Mouse (Mus musculus) erythroblast, adult 5-6 weeks (primary cell): ENCODE data around the gene Kirrel. TPM values are rescaled to one million over a fixed set of nuclear protein-coding genes. Genes with fewer than 3 reads are reported as not detected.

ENCODE experiments used
- ATAC-seq: replicated peaks from 2 replicates; pipeline ENCODE4 v1.8.0; 2016; ENCODE audit warnings: moderate number of reproducible peaks, mild to moderate bottlenecking, moderate TSS enrichment, inconsistent platforms; ENCODE audit not compliant: poor library complexity, low FRiP score, severe bottlenecking
- total RNA-seq, 2 experiments: library from RNA; stranded (forward) in 1 of 2; stranded (reverse) in 1 of 2; fragments of 150-400 nt in 1 of 2; fragments of 200-764, 138-1000 nt in 1 of 2; gene quantifications; 2 replicates each; pipeline versions ENCODE4 v1.2.3 to v1.2.4; 2015 to 2017; ENCODE audit warnings: low replicate concordance in 2 of 2

The Kirrel gene
- not detected in 2 replicates for total RNA-seq (2015; ENCODE audit: low replicate concordance)
- not detected in 2 replicates for total RNA-seq (2017; ENCODE audit: low replicate concordance)

DNA sequence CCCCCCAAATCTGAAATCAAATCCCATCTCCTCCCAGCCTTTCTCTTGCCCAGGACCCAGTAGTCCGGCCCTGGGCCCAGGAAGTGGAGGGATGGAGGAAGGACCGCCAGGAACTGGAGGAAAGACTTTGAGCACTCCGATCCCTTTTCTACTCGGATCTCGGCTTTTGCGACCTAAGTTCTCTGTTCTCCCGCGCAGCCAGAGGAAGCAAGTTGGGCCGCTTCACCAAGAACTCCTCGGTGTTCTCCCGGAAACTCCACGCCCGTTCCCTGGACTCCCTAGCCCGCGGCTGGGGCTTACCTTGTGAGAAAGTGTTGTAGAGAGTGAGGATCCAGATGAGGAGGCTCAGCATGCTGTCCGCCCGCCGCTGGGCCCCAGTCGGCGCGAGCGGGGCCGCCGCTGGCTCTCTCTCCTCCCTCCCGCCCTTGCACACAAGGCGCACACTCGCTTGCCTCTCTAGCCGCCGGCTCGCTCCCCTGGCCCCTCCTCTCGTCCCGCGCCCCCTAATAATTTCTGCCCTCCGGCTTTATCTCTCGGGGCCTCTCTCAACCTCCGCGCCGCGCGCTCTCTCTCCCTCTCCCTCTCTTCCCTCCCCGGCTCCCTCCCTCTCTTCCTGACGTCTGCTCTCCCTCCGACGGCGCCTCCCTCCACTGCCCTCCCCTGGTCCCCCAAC is at the start of gene Kirrel:
Gene Kirrel (minus strand): TSS at position 652 of the 673 bp plus-strand sequence.
- no peak for ATAC-seq

DNA sequence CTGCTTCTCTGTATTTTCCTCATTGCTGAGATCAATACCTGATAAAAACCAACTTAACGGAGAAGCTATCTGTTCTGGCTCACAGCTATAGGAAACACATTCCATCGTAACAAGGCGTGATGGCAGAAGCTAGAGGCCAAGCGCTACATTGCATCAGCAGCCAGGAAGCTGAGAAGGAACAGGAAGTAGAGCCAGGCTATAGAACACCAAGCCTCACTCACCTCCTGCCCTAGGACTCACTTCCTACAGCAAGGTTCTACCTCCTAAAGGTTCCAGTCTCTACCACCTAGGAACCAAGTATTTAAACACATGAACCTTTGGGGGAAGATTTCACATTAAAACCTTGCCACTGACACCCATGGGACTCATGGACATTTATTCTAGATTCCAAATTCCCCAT is 49.1 kb upstream of the Kirrel start:
- ATAC-seq, result no peak

DNA sequence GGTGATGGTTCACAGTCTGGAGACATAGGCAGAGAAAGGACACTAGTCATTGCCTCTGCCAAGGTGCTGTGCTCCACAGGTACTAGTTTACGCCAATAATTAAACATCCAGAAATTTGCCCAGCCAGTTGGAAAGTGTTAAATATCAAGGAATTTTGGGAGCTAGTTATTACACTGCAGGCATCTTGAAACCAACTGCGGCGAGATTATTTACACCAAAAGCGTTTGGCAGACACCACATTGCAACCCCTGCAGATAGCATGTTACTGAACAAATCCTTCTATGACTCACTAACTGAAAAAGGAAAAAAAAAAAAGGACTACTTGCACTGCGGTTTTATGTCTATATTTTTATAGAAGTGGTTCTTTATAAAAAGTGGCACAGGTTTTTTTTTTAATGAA is 47.8 kb upstream of the Kirrel start:
- no peak for ATAC-seq

DNA sequence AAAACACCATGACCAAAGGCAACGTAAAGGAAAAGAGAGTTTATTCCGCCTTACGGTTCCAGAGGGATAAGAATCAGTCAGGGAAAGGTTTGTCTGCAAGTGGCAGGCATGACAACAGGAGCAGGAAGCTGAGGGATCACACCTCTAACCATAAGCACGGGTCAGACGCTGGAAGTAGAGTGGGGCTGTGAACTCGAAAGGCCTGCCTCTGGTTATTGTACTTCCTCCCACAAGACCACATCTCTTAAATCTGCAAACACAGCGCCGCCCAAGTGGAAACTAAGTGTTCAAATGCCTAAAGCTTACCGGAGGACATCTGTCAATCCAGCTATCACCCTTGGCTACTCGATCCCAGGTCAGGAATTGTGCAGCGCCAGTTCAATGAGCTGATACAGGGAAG is 40.6 kb upstream of the Kirrel start:
- no peak for ATAC-seq

DNA sequence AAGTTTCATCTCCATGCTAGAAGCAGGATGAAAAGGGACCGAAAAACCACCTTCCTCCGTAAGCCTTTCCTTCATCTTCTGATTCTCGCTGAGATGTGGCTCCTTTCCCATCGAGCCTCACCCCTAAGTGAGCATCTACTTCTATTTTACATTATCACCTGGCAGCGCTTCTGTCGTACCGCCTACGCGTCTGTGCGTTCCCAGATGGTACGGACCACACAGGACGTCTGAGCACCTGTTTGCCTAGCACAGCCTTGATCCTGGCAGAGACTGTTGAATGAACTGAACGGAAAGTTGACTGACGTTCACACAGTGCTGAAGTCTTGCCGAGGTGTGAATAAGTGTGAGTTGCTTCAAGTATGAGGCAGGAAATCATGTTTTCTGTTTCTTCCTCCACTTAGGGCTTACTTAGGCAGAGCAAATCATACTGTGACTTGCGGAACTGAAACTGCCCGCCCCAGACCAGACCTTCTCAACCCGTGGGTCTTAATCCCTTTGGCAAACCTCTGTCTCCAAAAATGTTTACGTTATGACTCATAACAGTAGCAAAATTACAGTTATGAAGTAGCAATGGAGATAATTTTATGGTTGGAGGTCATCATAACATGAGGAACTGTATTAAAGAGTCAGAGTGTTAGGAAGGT is 39.8 kb upstream of the Kirrel start:
- no peak for ATAC-seq

DNA sequence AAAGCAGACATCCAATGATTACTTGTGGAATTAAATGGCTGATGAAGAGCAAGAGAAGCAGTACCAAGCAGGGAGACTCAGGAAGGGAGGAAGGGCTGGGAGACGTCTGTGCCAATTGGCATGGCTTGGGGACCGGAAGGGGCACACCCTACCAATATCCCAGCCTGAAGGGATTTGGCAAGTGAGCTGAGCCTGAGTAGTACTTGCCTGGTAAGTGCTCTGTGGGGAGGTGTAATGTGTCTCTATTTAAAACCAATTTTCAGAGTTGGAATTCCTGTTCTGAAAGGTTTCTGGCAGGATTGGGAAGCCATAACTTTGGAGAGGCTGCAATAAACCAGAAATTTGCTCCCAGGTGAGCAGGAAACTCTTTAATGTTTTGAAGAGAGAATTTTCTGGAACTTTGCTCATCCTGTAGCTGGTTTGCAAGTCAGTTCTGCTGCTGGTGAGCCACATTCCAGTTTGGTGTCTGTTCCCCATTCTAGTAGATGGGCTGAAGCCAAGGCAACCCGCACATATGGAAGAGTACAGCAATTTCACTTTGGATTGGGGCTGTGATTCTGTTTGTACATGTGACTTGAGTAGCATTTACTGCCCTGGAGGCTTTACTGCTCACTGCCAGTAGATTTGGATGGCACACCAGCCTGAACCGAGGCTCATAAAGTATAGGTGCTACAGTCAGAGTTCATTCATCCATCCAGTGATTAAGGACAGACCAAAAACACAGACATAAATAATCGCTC is 32.0 kb upstream of the Kirrel start:
- no peak for ATAC-seq

DNA sequence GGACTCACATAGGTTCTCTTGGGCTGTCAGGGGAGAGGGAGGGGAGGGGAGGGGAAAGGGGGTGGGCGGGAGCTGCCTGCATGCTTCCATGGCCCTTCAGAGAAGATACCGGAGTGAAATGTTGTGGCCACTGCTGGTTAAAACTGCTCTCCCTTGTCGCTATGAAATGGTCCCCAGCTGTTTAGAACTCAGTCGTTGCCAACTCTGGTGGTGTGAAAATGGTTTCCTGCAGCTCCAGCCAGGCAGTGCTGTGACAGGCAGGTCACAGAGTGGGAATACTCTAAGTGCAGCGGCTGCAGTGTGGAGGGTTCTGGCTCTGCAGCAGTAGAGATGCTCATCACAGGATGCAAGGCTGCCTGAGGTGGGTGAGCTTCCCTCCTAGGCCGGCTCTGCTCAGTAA is 22.1 kb upstream of the Kirrel start:
- ATAC-seq, result no peak

DNA sequence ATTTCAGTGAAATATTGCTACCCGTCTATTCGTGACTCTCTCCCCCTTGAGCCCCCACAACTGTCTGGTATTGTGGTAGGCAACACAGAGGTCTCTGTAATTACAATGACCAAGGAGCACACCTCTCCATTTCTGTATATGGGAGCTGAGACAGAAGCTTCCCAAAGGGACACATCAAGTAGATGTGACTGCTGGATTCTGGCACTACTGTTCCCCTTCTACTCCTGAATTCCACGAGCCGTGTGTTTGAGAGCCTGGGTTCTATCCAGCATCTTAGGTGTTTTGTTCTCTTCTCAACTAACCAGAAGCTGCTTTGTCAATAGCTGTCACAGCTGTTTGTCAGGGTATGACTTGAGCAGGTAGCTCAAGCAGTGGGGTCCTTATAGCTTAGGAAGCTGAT is 20.5 kb upstream of the Kirrel start:
- no peak for ATAC-seq

DNA sequence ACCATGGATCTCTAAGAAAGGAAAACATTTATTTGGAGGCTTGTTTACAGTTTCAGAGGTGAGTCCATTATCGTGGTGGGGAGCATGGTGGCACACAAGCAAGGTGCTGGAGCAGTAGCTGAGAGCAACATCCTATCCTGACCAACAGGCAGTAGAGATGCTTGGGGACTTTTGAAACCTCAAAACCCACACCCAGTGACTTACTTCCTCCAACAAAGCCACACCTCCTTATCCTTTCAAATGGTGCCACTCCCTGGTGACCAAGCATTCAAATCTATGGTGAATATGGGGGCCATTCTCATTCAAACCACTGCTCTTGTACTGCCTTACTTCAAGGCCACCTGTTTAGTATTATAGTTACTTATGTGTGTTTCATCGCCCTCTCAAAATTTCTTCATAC is 20.0 kb upstream of the Kirrel start:
- no peak for ATAC-seq

DNA sequence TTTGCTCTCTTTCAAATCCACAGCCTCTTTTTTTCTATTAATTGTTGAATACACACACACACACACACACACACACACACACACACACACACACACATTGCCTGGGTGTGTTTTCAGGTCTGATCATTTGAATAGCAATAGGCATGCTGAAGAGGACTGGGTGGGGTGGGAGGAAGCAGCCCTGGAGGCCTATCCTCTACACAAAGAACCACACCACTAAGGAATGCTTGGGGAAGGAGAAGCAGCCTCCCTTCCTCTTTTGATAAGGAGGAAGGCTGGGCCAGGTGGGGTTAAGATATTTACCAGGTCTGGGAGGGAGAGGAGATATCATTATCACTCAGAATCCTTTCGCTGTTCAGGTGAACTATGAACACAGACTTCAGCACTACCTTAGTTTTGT is 19.2 kb upstream of the Kirrel start:
- no peak for ATAC-seq

DNA sequence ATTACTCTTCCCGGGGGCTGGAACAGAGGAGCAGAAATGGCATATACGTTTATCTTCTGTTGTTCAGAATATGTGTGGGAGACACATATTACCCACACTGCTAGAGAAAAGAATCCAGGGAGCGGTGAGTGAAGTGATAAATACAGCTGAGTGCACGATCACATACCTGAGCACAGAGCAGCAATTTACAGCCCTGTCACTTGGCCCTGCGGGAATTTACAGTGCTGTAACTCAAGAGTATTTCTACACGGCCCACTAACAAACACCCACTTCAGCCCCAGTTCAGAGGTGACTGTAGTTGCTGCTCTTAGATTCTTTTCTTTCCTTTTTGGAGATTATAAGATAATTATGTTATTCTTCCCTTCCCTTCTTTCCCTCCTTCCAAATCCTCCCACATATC is 18.8 kb upstream of the Kirrel start:
- ATAC-seq, result no peak

DNA sequence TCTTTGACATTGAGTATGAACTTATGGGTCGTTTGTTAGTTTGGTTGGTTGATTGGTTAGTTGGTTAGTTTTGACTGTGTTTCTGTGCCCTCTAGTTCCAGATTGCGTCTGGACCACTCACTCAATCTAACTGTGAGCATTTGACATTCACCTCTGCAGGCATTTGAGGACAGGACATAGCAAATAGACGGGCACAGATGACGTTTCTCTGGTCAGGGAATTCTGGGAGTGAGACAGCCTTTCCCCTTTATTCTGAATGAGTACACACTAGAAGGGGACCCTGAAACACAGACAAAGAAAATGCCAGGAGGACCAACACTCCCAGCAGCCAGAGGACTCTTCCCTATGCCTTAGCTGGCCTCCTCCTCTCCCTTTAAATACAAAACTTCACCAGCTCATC is 2.1 kb upstream of the Kirrel start:
- no peak for ATAC-seq

DNA sequence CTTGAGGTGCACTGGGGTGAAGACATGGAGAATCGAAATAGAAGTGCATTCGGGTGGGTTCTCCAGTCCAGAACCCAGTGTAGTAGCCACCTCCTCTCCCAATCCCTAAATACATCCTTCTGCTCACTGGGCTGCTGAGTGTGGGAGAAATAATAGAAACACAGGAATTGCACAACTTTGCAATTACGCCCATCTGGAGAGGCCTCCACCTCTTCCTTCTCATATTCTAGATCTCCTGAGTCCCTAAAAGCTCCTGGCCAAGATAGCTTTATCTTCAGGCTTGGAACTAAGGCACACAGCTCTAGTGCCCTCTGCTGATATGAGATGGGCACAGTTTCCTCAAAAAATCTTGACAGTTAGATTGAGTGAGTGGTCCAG is 880 bp upstream of the Kirrel start:
- ATAC-seq, result no peak

DNA sequence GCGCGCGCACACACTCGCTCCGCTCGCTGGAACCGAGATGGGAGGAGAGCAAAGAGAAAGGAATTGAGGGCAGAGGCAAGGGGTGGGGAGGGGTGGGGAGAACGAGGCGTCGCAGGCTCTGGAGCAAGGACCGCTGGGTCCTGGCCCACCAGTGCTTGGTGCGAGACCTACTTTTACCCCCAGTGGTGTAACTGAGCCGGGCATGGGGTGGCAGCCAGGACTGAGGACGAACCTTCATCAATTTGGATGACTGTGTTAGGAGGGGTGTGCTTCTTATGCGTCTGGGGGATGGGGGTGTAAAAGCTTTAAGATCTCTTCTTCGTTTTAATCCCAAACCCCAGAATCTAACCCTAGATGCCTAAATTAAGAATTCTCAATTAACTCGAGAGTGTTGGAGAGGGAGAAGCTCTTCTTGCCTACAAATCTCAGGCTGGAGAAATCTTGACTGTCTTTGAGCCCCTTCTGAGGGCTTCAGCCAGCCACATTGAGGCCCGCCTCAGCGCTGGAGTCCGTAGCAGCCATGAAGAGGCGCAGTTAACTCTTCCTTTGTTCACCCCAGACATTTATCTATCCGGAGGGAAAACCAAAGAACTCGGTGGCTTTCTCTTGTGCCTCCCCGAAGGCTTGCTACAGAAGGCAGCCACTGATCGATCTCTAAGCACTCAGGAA is 356 bp upstream of the Kirrel start:
- no peak for ATAC-seq

DNA sequence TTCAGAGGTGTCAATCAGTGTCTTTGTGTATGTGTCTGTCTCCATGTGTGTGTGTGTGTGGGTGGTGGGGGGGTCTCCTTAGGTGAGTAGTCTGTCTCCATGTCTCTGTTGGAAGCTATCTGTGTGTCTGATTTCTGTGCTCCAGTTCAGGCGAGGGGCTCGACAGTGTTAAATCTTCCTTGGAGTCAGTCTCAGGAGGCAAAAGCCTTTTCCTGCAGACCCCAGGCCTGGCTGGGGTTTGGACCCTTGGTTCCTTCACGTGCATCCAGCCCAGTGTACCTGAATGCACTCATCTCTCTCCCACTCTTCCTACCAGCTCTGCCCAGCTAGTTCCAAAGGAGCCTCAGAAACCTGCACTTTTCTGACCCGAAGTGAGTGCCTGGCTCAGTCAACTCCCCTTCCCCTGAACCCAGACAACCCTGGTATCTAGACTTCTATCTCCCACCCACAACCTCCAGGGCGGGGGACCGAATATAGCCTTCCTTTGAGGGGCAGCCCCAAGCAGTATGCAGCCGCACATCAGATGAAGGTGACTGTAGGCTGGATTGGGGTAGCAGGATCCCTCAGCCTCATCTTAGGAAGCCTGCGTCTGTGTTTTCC is 961 bp downstream of the Kirrel start:
- ATAC-seq, result no peak

DNA sequence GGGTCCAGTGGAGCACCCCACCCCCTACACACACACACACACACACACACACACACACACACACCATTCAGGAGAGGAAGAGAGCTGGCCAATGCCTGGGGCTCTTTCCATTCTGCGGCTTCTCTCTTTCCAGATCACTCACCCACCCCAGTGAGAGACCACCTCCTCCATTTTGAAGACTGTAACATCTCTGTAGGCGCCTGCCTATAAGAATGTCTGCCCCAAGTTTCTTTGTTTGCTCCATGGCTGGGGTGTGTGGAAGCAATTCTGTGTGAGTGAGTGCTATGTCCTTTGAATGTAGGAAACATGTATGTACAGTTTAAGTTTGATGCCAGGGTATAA is 1.5 kb downstream of the Kirrel start:
- no peak for ATAC-seq

DNA sequence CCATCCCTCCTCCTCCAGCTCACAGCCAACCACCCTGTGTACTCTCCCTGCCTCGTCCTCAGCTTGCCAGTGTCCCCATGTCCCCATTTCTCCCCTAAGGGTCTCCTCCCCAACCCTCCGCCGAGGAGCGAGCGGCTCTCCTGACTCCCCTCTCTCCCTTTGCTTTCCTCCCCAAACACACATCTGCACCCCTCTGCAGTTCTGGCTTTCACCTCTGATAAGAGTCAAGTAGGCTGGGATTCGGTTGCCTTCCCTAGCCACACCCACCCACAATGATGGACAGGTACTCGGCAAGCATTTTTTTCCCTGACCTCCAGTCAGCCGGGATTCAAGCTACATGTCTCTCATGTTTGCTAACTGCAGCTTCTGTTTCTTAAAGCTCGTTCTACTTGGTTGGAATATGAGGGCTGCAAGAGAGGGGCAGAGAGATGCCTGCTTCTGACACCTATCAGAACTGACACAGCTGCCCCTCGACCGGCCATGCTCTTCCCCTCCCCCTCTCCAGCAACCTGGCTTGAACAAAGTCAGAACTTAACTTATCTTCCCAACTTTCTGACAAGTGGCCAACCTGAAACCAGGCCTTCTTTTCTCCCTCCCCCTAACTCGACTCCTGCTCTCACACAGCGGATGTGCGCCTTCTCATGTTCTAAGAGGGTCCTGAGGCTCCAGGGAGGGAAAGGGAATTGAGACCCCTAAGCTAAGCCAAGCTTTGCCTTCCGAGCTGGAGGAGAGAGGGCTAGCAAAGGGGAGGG is 2.0 kb downstream of the Kirrel start:
- ATAC-seq, result no peak

DNA sequence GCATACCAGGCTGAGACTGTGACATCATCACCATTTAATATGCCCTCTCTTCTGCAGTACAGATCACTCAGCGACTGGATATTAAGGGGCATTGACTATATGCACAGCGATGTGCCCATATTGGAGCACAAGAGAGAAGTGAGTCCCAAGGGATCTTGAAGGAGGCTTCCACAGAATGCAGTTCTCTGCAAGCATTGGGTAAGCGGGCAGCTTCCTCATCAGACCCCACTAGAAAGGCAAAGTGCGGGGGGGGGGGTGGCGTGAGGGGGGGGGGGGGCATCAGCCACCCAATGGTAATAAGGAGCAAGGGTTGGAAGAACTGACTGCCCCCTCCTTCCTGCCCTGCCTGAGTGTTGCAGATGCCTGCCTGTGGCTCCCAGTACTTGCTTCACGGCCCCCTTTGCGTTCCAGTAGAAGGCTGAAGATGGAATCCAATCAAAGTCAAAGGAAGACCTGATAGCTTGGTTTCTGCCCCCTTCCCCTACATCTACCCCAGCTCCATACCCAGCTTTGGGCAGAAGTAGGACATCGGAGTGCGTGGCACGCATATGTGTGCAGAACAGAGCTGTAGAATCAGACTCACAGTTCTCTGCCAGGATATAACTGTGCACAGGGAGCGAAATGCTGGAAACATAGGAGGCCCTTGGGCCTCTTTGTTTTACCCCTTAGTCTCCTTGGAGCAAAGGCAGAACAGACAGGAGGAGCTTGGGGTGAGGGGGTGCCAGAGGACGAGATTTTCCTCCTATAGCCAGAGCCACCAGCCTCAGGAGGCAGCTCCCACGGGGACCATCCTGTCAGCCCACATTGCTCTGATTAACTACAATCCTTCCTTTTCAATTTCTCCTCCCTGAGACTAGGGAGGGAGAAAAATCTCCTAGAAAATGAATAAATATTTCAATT is 3.1 kb downstream of the Kirrel start:
- ATAC-seq, result no peak
